Comparison of ENCODE assay signal across 11 mouse cellular contexts in genomic region chr8:45602019-45602418, GRCm38 (mm10).
DNase-seq lines count a peak whose midpoint lies in the region; ATAC-seq and TF ChIP-seq lines count a peak whose summit lies in the region.
"Had no signal": no experiment of that assay in that cellular context is flagged by ENCODE, and none has a peak within 500 bp of the region (broad histone marks: within the 10 kb centered on the region; RNA-seq: fewer than 3 reads in every experiment).

No protein-coding gene starts in this region.

- TF ChIP-seq CTCF in kidney, adult 2 months (conservative IDR thresholded peaks at IDR 0.05; ENCODE audit: insufficient read depth, insufficient read length, low read depth, low read length) = no peak
- TF ChIP-seq CTCF in cerebellum, adult 2 months (IDR thresholded peaks at IDR 0.05; ENCODE audit: borderline replicate concordance, insufficient read depth, low read depth, low read length) = no peak

- H3K4me1 ChIP-seq in kidney, adult 2 months (ENCODE audit: control insufficient read depth, insufficient read depth, low read length) = 0 out of 2 replicates have a peak, but pooled peaks cover 2% of the 10 kb centered on the region
- peaks cover 13% of the 10 kb centered on the region for H3K4me1 ChIP-seq in brown adipose tissue, adult 24 weeks (ENCODE audit: control insufficient read depth, insufficient read depth, insufficient read length, low read length)
- H3K4me1 ChIP-seq in cerebellum, adult 2 months (ENCODE audit: control insufficient read depth, insufficient read depth, low read length) = no peaks in the 10 kb centered on the region
- H3K4me1 ChIP-seq: megakaryocyte, embryonic 14.5 days had no signal

- H3K27ac ChIP-seq in kidney, adult 2 months (ENCODE audit: insufficient read depth, low read depth, low read length) = no peak overlapping the region
- H3K27ac ChIP-seq in brown adipose tissue, adult 24 weeks (replicated peaks; ENCODE audit: low read depth, low read length) = peak overlapping the region; percentile 38
- no peak overlapping the region for H3K27ac ChIP-seq in cerebellum, adult 2 months (ENCODE audit: insufficient read depth, low read length)
- H3K27ac ChIP-seq: neural tube, embryonic 13.5 days had no signal

- no peak for TF ChIP-seq POLR2A in kidney, adult 2 months (IDR thresholded peaks at IDR 0.05; ENCODE audit: low read depth, low read length)
- no peak for TF ChIP-seq POLR2A in cerebellum, adult 2 months (IDR thresholded peaks at IDR 0.05; ENCODE audit: borderline replicate concordance, insufficient read depth, low read length)

- DNase-seq in kidney, adult 2 months = peak; percentile 34
- no peak for DNase-seq in kidney, adult 18-20 months
- peak; percentile 93 for DNase-seq in Muller cell, postnatal 12 days (ENCODE audit: inconsistent ontology term)
- peak; percentile 34 for DNase-seq in heart, postnatal 25 days (ENCODE audit: low spot score)
- DNase-seq in cerebellum, adult 2 months = no peak
- no peak for DNase-seq in testis, postnatal 10 days (ENCODE audit: low spot score)

- intact Hi-C loops in heart, postnatal 25 days (cut with DNase I) = no loop called here

- no peaks in the 10 kb centered on the region for H3K36me3 ChIP-seq in kidney, adult 2 months (ENCODE audit: control insufficient read depth, insufficient read depth, low read length)
- H3K36me3 ChIP-seq: neural tube, embryonic 13.5 days had no signal

- ATAC-seq in megakaryocyte, adult 5-6 weeks (ENCODE audit: poor library complexity, severe bottlenecking) = no peak
- ATAC-seq: intestine, embryonic 16.5 days had no signal

- H3K4me3 ChIP-seq in kidney, adult 2 months (ENCODE audit: insufficient read depth, low read depth, low read length) = no peak overlapping the region
- no peak overlapping the region for H3K4me3 ChIP-seq in brown adipose tissue, adult 24 weeks (ENCODE audit: insufficient read depth, low read depth, low read length)
- H3K4me3 ChIP-seq in cerebellum, adult 2 months (replicated peaks; ENCODE audit: insufficient read depth, low read depth, low read length) = no peak overlapping the region
- H3K4me3 ChIP-seq: megakaryocyte, embryonic 14.5 days; neural tube, embryonic 13.5 days had no signal

- H3K27me3 ChIP-seq in kidney, adult 2 months (replicated peaks; ENCODE audit: control insufficient read depth, insufficient read depth, low read length) = no peaks in the 10 kb centered on the region
- no peaks in the 10 kb centered on the region for H3K27me3 ChIP-seq in cerebellum, adult 2 months (ENCODE audit: control insufficient read depth, insufficient read depth, low read length)
- H3K27me3 ChIP-seq: megakaryocyte, embryonic 14.5 days; neural tube, embryonic 13.5 days had no signal

- WGBS in kidney, adult 2 months = 68% methylated on average over 4 of the region's 4 CpGs
- 12% methylated on average over 4 of the region's 4 CpGs for WGBS in cerebellum, adult 2 months

Comparison
In these comparisons a context has a peak if more than half of its experiments do, and no peak if none do; other contexts are left out.
1. DNase-seq: peak in kidney, adult 2 months (single experiment), Muller cell, postnatal 12 days (single experiment) and heart, postnatal 25 days (single experiment); none in kidney, adult 18-20 months (single experiment), cerebellum, adult 2 months (0 of 2) and testis, postnatal 10 days (single experiment).